Mouse (Mus musculus) lung, embryonic 14.5 days (tissue): ENCODE data around the gene Rnf135. TPM values are rescaled to one million over a fixed set of nuclear protein-coding genes. Genes with fewer than 3 reads are reported as not detected.

Experiments
- ATAC-seq: fragments of 200-750 bp; cut with Nextera tagmentation; 2 replicates; pipeline ENCODE4 v1.8.0; 2017; ENCODE audit warnings: mild to moderate bottlenecking, moderate TSS enrichment, moderate library complexity; ENCODE audit not compliant: insufficient read depth
- DNase-seq: peaks from one replicate; pipeline ENCODE4 v3.0.0-alpha.2; 2015
- H3K27ac ChIP-seq: fragments of 300-500 bp; sonication (generic); 2 replicates; pipeline ENCODE4 v1.5.1; 2014; ENCODE audit warnings: low read depth, mild to moderate bottlenecking, moderate library complexity
- H3K27me3 ChIP-seq: fragments of 300-500 bp; sonication (generic); 2 replicates; pipeline ENCODE4 v1.6.1; 2014; ENCODE audit warnings: low read length, control low read depth; ENCODE audit not compliant: insufficient read depth
- H3K36me3 ChIP-seq: fragments of 300-500 bp; sonication (generic); 2 replicates; pipeline ENCODE4 v1.6.1; 2014; ENCODE audit warnings: control low read depth; ENCODE audit not compliant: insufficient read depth
- H3K4me1 ChIP-seq: fragments of 300-500 bp; sonication (generic); 2 replicates; pipeline ENCODE4 v1.6.1; 2014; ENCODE audit warnings: antibody characterized with exemption, control low read depth; ENCODE audit not compliant: insufficient read depth
- H3K4me2 ChIP-seq: fragments of 300-500 bp; sonication (generic); 2 replicates; pipeline ENCODE4 v1.6.1; 2014; ENCODE audit warnings: mild to moderate bottlenecking
- H3K4me3 ChIP-seq: fragments of 300-500 bp; sonication (generic); 2 replicates; pipeline ENCODE4 v1.5.1; 2014; ENCODE audit warnings: low read depth, low read length
- H3K9ac ChIP-seq: fragments of 300-500 bp; sonication (generic); 2 replicates; pipeline ENCODE4 v1.6.1; 2014
- H3K9me3 ChIP-seq: fragments of 300-500 bp; sonication (generic); 2 replicates; pipeline ENCODE4 v1.6.1; 2016; ENCODE audit warnings: low read depth, low read length, control low read depth
- CTCF ChIP-seq: IDR thresholded peaks from 2 replicates; pipeline ENCODE4 v1.5.1; 2016; ENCODE audit warnings: antibody characterized with exemption, low read depth
- WGBS: fragments of 180-500 bp; shearing (Covaris S2); extraction: QIAGEN DNeasy Blood & Tissue Kit; methylation state at CpG from one replicate; pipeline ENCODE4 v1.1.7; 2014; 5-methylcytosine and 5-hydroxymethylcytosine counted together
- polyA plus RNA-seq: library from polyadenylated mRNA; unstranded; fragments of >200 nt; fragmentation: Nextera tagmentation; extraction: Ambion mirVana; gene quantifications from 2 replicates; pipeline ENCODE4 v1.2.1, GENCODE M21; 2014

The Rnf135 gene
- polyA plus RNA-seq, 1 experiment from 2014 or later: 6.6 TPM

- peaks cover 49% of the 10 kb centered on the region for H3K36me3 ChIP-seq
- ATAC-seq: no peak
- no peaks in the 10 kb centered on the region for H3K4me1 ChIP-seq
- DNase-seq: no peak
- no peak overlapping the region for H3K4me2 ChIP-seq
- H3K27ac ChIP-seq: no peak overlapping the region
- H3K9me3 ChIP-seq: no peaks in the 10 kb centered on the region
- TF ChIP-seq CTCF: no peak
- H3K4me3 ChIP-seq: no peak overlapping the region
- H3K27me3 ChIP-seq: no peaks in the 10 kb centered on the region
- WGBS: 59% methylated on average over 3 of the region's 3 CpGs
- no peak overlapping the region for H3K9ac ChIP-seq
These were observed 53.6 kb downstream of the Rnf135 start for GRCm38 (mm10) chr11:80237278-80237677.

- DNase-seq (no peak), ATAC-seq (no peak)
- WGBS: 84% methylated on average over 4 of the region's 4 CpGs
- Histone ChIP-seq H3K27me3 (no peaks in the 10 kb centered on the region), H3K36me3 (peaks cover 55% of the 10 kb centered on the region), H3K4me3 (no peak overlapping the region), H3K9me3 (no peaks in the 10 kb centered on the region), H3K4me1 (no peaks in the 10 kb centered on the region), H3K4me2 (no peak overlapping the region), H3K9ac (no peak overlapping the region), H3K27ac (no peak overlapping the region)
- TF ChIP-seq CTCF: no peak
These were observed 54.7 kb downstream of the Rnf135 start for GRCm38 (mm10) chr11:80238306-80238705.

GRCm38 (mm10) chr11:80247026-80247425 lies 63.4 kb downstream of the Rnf135 start:
- ATAC-seq (no peak), DNase-seq (peak; percentile 60)
- no peak for TF ChIP-seq CTCF
- Histone ChIP-seq H3K36me3 (peaks cover 86% of the 10 kb centered on the region), H3K4me3 (no peak overlapping the region), H3K4me1 (no peaks in the 10 kb centered on the region), H3K27ac (no peak overlapping the region), H3K27me3 (no peaks in the 10 kb centered on the region), H3K9ac (no peak overlapping the region), H3K4me2 (no peak overlapping the region), H3K9me3 (no peaks in the 10 kb centered on the region)

- H3K27me3 ChIP-seq: no peaks in the 10 kb centered on the region
- H3K27ac ChIP-seq: no peak overlapping the region
- no peak overlapping the region for H3K4me3 ChIP-seq
- no peaks in the 10 kb centered on the region for H3K4me1 ChIP-seq
- peaks cover 77% of the 10 kb centered on the region for H3K36me3 ChIP-seq
- no peak for ATAC-seq
- H3K9ac ChIP-seq: no peak overlapping the region
- TF ChIP-seq CTCF: no peak
- no peak overlapping the region for H3K4me2 ChIP-seq
- 87% methylated on average over 3 of the region's 3 CpGs for WGBS
- no peaks in the 10 kb centered on the region for H3K9me3 ChIP-seq
- DNase-seq: no peak
These were observed 64.9 kb downstream of the Rnf135 start for GRCm38 (mm10) chr11:80248531-80248930.

Other genes starting within 250 kb of the Rnf135 start
- gene Utp6, start 221.5 kb upstream of the Rnf135 start, polyA plus RNA-seq: 62.4 and 64.8 TPM in 2 replicates
- gene Suz12, start 190.7 kb upstream of the Rnf135 start, polyA plus RNA-seq: 28.6 and 29.5 TPM in 2 replicates
- gene Crlf3, start 102.9 kb upstream of the Rnf135 start, polyA plus RNA-seq: 41.7 and 42.3 TPM in 2 replicates
- 16.2 and 16.3 TPM in 2 replicates for gene Atad5, start 94.5 kb upstream of the Rnf135 start, polyA plus RNA-seq
- 27.7 and 29.0 TPM in 2 replicates for gene Tefm, start 41.7 kb upstream of the Rnf135 start, polyA plus RNA-seq
- gene Adap2, start 29.7 kb upstream of the Rnf135 start, polyA plus RNA-seq: 1.1 and 1.6 TPM in 2 replicates
- 59.6 and 63.3 TPM in 2 replicates for gene Rhot1, start 25.2 kb downstream of the Rnf135 start, polyA plus RNA-seq
- 1.5 and 1.7 TPM in 2 replicates for gene Rhbdl3, start 117.1 kb downstream of the Rnf135 start, polyA plus RNA-seq
- 20.1 and 21.8 TPM in 2 replicates for gene 5730455P16Rik, start 194.2 kb downstream of the Rnf135 start, polyA plus RNA-seq
- gene Zfp207, start 199.4 kb downstream of the Rnf135 start, polyA plus RNA-seq: 274 TPM in 2 replicates
- 296 and 301 TPM in 2 replicates for gene Psmd11, start 244.8 kb downstream of the Rnf135 start, polyA plus RNA-seq